In the genomic region with DNA sequence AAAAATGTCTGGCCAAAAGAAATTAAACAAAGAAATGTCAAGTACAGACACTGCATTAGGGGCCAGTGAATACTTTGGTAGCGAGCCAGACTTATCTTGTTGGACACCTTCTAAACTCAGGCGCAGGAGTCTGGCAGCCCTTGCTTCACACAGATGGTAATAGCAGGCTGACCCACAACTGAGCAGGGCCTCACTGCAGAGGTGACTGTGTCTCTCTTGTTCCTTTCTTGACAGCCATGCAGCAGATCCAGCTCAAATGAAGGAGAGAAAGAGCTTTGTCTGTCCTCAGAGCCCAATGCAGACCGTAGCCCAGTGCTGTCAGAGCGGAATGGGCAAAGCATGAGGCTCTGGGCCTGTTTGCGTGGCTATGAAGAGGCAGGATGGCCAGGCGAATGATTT, we compare ENCODE assay signal across 8 mouse cellular contexts.
DNase-seq lines count a peak whose midpoint lies in the region; ATAC-seq and TF ChIP-seq lines count a peak whose summit lies in the region.

No protein-coding gene starts in this region.

- H3K27ac ChIP-seq in gastrocnemius, adult 2 months: peak overlapping the region; percentile 79
- peak overlapping the region; percentile 90 for H3K27ac ChIP-seq in embryonic facial prominence, embryonic 14.5 days (replicated peaks; ENCODE audit: low read depth, low read length)
- peak overlapping the region; percentile 92 for H3K27ac ChIP-seq in hindbrain, embryonic 13.5 days
- peak overlapping the region; percentile 43 for H3K27ac ChIP-seq in macrophage

- no peaks in the 10 kb centered on the region for H3K79me2 ChIP-seq in macrophage (ENCODE audit: inconsistent target)

- DNase-seq in gastrocnemius, adult 2 months: no peak
- DNase-seq in gastrocnemius, postnatal 4 days (ENCODE audit: low spot score in 2 of 2): no peak
- DNase-seq in embryonic facial prominence, embryonic 14.5 days (ENCODE audit: low spot score): peak; percentile 75
- no peak for DNase-seq in layer of hippocampus, postnatal 14 days (ENCODE audit: low spot score in 2 of 2)
- no peak for DNase-seq in testis, postnatal 10 days (ENCODE audit: low spot score)

- peak overlapping the region; percentile 26 for H3K9ac ChIP-seq in embryonic facial prominence, embryonic 14.5 days (ENCODE audit: low read depth, low read length)
- no peak overlapping the region for H3K9ac ChIP-seq in hindbrain, embryonic 13.5 days

- peaks cover 36% of the 10 kb centered on the region for H3K4me1 ChIP-seq in embryonic facial prominence, embryonic 14.5 days (ENCODE audit: control insufficient read depth, insufficient read depth, low read length)
- peaks cover 29% of the 10 kb centered on the region for H3K4me1 ChIP-seq in hindbrain, embryonic 13.5 days (replicated peaks)

- H3K27me3 ChIP-seq in embryonic facial prominence, embryonic 14.5 days (replicated peaks; ENCODE audit: control insufficient read depth, insufficient read depth, low read length): no peaks in the 10 kb centered on the region
- no peaks in the 10 kb centered on the region for H3K27me3 ChIP-seq in hindbrain, embryonic 13.5 days

- WGBS in embryonic facial prominence, embryonic 14.5 days: 39% methylated on average over 6 of the region's 6 CpGs
- 57% methylated on average over 6 of the region's 6 CpGs for WGBS in hindbrain, embryonic 13.5 days
- 87% methylated on average over 6 of the region's 6 CpGs for WGBS in macrophage (ENCODE audit: missing documents)

- peak overlapping the region; percentile 51 for H3K4me3 ChIP-seq in gastrocnemius, adult 2 months
- H3K4me3 ChIP-seq in embryonic facial prominence, embryonic 14.5 days (ENCODE audit: low read depth, low read length): no peak overlapping the region
- H3K4me3 ChIP-seq in hindbrain, embryonic 13.5 days: no peak overlapping the region
- H3K4me3 ChIP-seq in macrophage (ENCODE audit: inconsistent target): no peak overlapping the region

- ATAC-seq in embryonic facial prominence, embryonic 14.5 days (ENCODE audit: low read depth): peak; percentile 24
- peak; percentile 26; the same call in 1 of the 2 replicates for ATAC-seq in hindbrain, embryonic 13.5 days (ENCODE audit: low FRiP score)
- no peak for ATAC-seq in erythroblast, adult 5-6 weeks (replicated peaks; ENCODE audit: low FRiP score, poor library complexity, severe bottlenecking)

- intact Hi-C loops in gastrocnemius, adult 2 months (cut with DNase I): no loop called here

- H3K4me2 ChIP-seq in embryonic facial prominence, embryonic 14.5 days (ENCODE audit: low read depth, low read length): peak overlapping the region; percentile 36; the same call in 1 of the 2 replicates
- H3K4me2 ChIP-seq in hindbrain, embryonic 13.5 days: no peak overlapping the region

- no peaks in the 10 kb centered on the region for H3K36me3 ChIP-seq in embryonic facial prominence, embryonic 14.5 days (ENCODE audit: control insufficient read depth, insufficient read depth, low read length)
- no peaks in the 10 kb centered on the region for H3K36me3 ChIP-seq in hindbrain, embryonic 13.5 days
- no peaks in the 10 kb centered on the region for H3K36me3 ChIP-seq in macrophage (ENCODE audit: inconsistent target)

- H3K9me3 ChIP-seq in embryonic facial prominence, embryonic 14.5 days (ENCODE audit: control insufficient read depth, low read length): no peaks in the 10 kb centered on the region
- H3K9me3 ChIP-seq in hindbrain, embryonic 13.5 days: no peaks in the 10 kb centered on the region

- no peak for TF ChIP-seq CTCF in gastrocnemius, adult 2 months (IDR thresholded peaks at IDR 0.05)
